Mouse (Mus musculus): ENCODE measurements around the gene Aph1c. TPM values are rescaled to one million over a fixed set of nuclear protein-coding genes. Genes with fewer than 3 reads are reported as not detected.
A peak's percentile ranks its signal among the peaks of the same experiment; 100 is the strongest.
"Not testable (repeated sequence)": the region's sequence is repeated elsewhere in the genome, so short reads cannot be mapped to it uniquely, and the experiment has no call there.

Aph1c gene
- polyA plus RNA-seq, 1 experiment = not detected

DNA sequence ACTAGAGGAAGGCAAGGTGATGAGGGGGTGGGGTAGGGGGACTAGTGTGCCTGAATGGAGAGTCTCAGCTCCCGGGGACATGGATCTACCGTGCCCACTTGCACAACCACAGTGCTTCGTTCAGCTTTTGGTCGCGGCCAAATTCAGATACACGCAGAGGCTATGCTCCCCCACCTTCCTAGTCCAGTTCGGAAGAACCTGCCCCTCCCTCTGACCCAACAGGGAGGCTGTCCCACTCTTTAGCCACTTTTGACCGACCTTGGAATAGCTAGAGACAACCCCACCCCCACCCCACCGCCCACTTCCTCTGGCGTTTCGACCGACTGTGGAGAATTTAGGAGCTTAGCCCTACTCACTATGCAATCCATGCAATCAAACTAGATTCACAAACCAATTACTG, 32.6 kb downstream of the Aph1c start:
- H3K4me1 ChIP-seq (ENCODE audit: control insufficient read depth, insufficient read depth, low read length) = no peaks in the 10 kb centered on the region
- no peak overlapping the region for H3K27ac ChIP-seq (ENCODE audit: insufficient read depth, low read depth, low read length)
- no peak for TF ChIP-seq POLR2A (IDR thresholded peaks at IDR 0.05; ENCODE audit: insufficient read depth, low read depth, low read length)
- no peak for TF ChIP-seq CTCF (IDR thresholded peaks at IDR 0.05; ENCODE audit: insufficient read depth, low read depth, low read length)
- WGBS = 59% methylated on average over 12 of the region's 12 CpGs
- no peak overlapping the region for H3K4me3 ChIP-seq (ENCODE audit: insufficient read depth, low read depth, low read length)

DNA sequence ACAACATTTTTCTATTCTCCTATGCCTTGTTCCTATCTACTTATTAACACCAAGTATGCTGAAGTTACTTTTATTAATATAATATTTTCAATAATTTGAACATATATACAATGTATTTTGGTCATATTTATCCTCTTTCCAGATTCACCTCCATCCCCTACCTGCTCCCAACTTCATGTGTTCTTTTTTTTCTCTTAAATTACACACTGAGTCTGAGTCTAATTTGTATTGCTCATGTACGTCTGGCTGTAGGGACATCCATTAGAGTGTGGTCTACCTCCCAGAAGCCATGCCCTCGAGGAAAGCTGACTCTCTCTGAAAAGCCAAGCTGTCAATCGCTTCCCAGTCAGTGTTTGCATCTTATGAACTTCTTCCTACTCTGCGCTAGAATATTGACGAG, 37.8 kb downstream of the Aph1c start, which contains the start of gene Gm10647:
Gene Gm10647 (plus strand): TSS at position 301 of the 400 bp plus-strand sequence.
- peak within 1 kb of the TSS; percentile 74 for H3K4me3 ChIP-seq (ENCODE audit: insufficient read depth, low read depth, low read length)
- no peak within 1 kb of the TSS for H3K27ac ChIP-seq (ENCODE audit: insufficient read depth, low read depth, low read length)
- no peak for TF ChIP-seq CTCF (IDR thresholded peaks at IDR 0.05; ENCODE audit: insufficient read depth, low read depth, low read length)
- TF ChIP-seq POLR2A (IDR thresholded peaks at IDR 0.05; ENCODE audit: insufficient read depth, low read depth, low read length) = no peak
- WGBS = 74% methylated on average over 5 of the region's 5 CpGs
- H3K4me1 ChIP-seq (ENCODE audit: control insufficient read depth, insufficient read depth, low read length) = no peaks in the 10 kb centered on the region

DNA sequence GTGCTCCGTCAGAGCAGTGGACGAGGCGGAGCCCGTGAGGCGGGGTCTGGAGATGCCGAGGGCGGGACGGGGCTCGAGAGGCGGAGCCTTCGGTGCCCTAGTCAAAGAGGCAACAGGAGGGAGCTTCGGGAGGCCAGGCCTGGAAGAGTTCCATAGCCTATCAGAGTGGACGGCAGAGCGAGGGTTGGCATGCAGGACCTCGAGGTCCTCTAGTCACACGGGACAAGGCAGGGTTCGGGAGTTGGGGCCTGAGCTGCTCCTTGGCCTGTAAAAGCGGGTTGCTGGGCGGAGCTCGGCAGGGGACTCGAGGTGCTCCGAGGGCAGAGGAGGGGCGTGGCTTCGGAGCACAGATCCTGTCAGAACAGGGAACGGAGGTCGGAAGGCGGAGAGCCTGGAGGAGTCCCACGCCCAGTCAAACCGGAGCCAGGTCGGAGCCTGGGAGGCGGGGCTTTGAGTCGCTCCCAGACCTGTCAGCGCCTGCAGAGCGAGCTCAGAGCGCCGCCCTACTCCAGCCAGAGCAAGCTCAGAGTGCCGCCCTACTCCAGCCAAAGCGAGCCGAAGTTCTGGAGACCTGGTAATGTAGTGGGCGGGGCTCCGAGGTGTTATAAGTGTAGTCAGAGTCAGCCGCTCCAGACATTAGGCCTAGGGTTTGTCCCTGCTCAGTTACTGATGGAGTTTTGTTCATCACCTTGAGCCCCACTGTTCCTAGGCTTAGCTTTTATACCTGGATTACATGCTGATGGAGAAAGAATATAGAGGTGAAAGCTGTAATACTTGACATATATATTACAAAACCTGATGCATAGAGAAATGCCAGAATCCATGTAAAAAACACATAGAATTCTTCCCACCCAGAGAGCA, 38.8 kb downstream of the Aph1c start, which contains the start of gene Aph1b:
Gene Aph1b (minus strand): TSS at position 27 of the 861 bp plus-strand sequence.
- Histone ChIP-seq H3K4me1 (ENCODE audit: control insufficient read depth, insufficient read depth, low read length) (no peaks in the 10 kb centered on the region), H3K27ac (ENCODE audit: insufficient read depth, low read depth, low read length) (peak within 1 kb of the TSS; percentile 83), H3K4me3 (ENCODE audit: insufficient read depth, low read depth, low read length) (peak within 1 kb of the TSS; percentile 74)
- TF ChIP-seq CTCF (IDR thresholded peaks at IDR 0.05; ENCODE audit: insufficient read depth, low read depth, low read length) = no peak
- TF ChIP-seq POLR2A (IDR thresholded peaks at IDR 0.05; ENCODE audit: insufficient read depth, low read depth, low read length) = 0 out of 2 replicates have a peak, but pooled peaks have one; percentile 3
- WGBS = under 1% methylated on average over 42 of the region's 42 CpGs

DNA sequence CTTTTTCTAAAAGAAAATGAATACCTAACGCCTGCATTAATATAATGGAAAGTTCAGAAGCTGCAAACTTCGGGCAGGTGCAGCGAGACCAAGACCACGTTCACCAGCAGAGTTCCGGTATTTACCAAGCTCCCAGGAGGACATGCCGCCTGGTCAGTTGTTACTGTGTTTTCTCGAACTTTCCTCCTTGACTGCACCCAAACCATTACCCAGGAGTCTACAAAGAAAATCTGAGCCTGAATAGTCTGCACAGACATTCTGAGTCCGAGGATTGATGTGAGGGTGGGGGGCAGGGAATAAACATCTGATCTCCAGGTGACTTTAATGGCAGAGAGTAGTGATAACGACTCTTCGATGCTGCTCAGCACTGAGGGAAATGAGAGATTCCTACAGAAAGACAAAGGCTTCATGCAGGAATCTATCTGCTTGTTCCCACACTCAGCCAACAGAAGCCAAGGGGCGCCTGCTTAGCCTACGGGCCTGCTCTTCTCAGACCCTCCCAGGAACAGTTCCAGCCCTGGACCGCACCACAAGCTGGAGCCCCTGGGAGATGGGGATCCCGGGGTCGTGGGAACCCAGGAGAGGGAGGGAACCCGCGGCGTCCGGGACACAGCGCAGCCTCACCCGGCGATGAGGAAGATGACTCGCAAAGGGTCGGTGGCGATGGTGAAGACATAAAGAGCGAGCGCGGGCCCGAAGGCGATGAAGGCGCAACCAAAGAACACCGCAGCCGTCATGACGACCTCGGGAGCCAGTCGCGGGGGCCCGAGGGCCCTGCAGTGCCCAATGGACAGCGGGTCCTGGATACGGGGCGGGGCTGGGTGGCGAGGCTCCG, 39.7 kb downstream of the Aph1c start:
- Histone ChIP-seq H3K4me3 (ENCODE audit: insufficient read depth, low read depth, low read length) (peak overlapping the region; percentile 74), H3K4me1 (ENCODE audit: control insufficient read depth, insufficient read depth, low read length) (no peaks in the 10 kb centered on the region), H3K27ac (ENCODE audit: insufficient read depth, low read depth, low read length) (peak overlapping the region; percentile 83)
- 2% methylated on average over 43 of the region's 43 CpGs for WGBS
- no peak for TF ChIP-seq CTCF (IDR thresholded peaks at IDR 0.05; ENCODE audit: insufficient read depth, low read depth, low read length)
- TF ChIP-seq POLR2A (IDR thresholded peaks at IDR 0.05; ENCODE audit: insufficient read depth, low read depth, low read length) = peak; percentile 33; the same call in 1 of the 2 replicates

DNA sequence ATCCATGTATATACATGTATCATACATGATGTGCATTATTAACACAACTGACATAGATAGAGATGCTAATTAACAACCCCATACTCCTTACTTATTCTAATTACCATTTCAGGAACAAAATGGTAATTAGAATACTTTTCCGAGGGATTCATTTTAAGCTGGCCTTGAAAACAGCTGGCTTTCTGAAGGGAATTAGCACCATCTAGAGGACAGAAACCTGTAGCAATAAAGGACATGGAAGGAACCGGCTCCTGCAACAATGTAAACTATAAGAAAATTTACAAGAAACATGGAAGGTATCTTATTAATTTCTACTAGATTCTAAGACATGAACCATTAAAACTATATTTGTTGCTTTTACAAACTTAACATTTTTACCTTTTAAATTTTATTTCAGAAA, 46.7 kb downstream of the Aph1c start:
- no peak for TF ChIP-seq POLR2A (IDR thresholded peaks at IDR 0.05; ENCODE audit: insufficient read depth, low read depth, low read length)
- TF ChIP-seq CTCF (IDR thresholded peaks at IDR 0.05; ENCODE audit: insufficient read depth, low read depth, low read length) = no peak
- Histone ChIP-seq H3K27ac (ENCODE audit: insufficient read depth, low read depth, low read length) (no peak overlapping the region), H3K4me3 (ENCODE audit: insufficient read depth, low read depth, low read length) (no peak overlapping the region), H3K4me1 (ENCODE audit: control insufficient read depth, insufficient read depth, low read length) (no peaks in the 10 kb centered on the region)
- WGBS = 3% methylated on average over 2 of the region's 2 CpGs

DNA sequence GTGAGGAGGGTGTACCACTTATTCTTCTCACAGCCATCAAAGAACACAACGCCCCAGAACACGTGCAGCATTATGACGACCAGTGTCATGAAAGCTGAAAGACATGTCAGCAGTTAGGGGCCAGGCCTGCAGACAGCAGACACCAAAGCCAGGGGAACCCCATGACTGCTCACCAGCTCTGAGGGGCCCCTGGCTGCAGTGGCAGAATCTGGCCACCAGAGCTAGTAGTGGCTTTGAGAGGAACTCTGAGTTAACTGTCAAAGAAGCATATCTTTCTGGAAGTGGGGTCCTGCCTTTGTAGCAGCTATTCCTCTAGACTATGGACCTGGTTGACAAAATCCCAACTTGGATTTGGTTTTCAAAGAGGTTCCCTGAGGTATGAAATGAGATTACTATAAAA, 50.0 kb downstream of the Aph1c start:
- 88% methylated on average over 2 of the region's 3 CpGs for WGBS
- not testable (repeated sequence) for H3K4me3 ChIP-seq (ENCODE audit: insufficient read depth, low read depth, low read length); H3K27ac ChIP-seq (ENCODE audit: insufficient read depth, low read depth, low read length); H3K4me1 ChIP-seq (ENCODE audit: control insufficient read depth, insufficient read depth, low read length)

DNA sequence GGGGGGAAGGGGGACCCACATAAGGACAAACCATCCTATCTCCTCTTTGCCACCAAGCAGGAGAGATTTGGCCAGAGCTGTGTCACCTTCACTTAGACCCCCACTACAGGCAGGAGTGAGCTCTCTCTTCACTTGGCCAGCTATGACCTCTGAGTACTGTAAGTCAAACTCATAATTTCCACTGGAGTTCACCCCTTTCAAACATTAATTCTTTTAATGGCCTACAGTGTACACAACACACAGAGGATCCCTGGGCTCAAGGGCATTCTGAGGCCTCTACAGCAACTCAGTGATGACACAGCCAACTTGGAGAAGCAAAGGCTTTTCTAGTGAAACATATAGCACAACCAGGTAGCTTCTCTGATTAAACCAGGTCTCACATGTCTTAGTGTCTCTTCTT, 63.8 kb downstream of the Aph1c start:
- H3K4me1 ChIP-seq (ENCODE audit: control insufficient read depth, insufficient read depth, low read length) = no peaks in the 10 kb centered on the region
- H3K27ac ChIP-seq (ENCODE audit: insufficient read depth, low read depth, low read length) = no peak overlapping the region
- TF ChIP-seq CTCF (IDR thresholded peaks at IDR 0.05; ENCODE audit: insufficient read depth, low read depth, low read length) = no peak
- TF ChIP-seq POLR2A (IDR thresholded peaks at IDR 0.05; ENCODE audit: insufficient read depth, low read depth, low read length) = no peak
- H3K4me3 ChIP-seq (ENCODE audit: insufficient read depth, low read depth, low read length) = no peak overlapping the region

DNA sequence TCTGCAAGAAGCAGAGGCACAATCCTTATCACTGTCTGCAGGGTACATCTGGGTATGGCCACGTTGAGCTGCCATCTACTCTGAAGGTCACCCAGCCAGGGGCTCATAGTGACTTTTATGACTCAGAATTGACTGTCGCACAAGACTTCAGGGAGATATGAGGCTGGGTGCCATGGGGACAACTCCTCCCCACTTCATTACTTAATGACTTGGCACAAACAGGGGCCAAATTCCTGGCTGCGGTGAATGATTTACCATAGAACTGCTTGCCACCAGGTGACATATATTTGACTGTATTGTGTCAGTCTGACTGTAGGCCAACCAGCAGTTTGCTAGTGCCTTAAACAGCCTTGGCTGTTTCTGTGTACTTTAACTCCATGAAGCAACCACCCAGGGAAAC, 65.3 kb downstream of the Aph1c start:
- Histone ChIP-seq H3K4me1 (ENCODE audit: control insufficient read depth, insufficient read depth, low read length) (no peaks in the 10 kb centered on the region), H3K27ac (ENCODE audit: insufficient read depth, low read depth, low read length) (no peak overlapping the region), H3K4me3 (ENCODE audit: insufficient read depth, low read depth, low read length) (no peak overlapping the region)
- TF ChIP-seq CTCF (IDR thresholded peaks at IDR 0.05; ENCODE audit: insufficient read depth, low read depth, low read length) (no peak), POLR2A (IDR thresholded peaks at IDR 0.05; ENCODE audit: insufficient read depth, low read depth, low read length) (no peak)
- WGBS = 71% methylated on average over 3 of the region's 3 CpGs

DNA sequence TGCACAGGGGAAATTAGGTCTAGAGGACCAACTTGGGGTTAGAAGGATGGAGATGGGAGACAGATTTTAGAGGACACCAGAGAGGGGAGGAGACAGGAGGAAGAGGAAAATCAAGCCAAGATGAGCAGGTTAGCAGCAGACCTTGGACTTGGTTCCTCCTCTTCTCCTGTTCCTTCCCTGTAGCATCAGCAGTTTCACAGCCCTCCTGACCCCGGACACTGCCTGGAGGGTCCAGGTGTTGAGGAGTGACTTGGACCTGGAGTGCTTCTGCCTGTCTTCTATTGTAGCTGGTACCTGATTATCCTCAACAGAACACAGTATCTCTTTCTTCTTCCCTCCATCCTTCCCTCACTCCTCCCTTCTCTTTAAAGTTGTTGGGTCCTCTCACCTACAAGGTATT, 65.8 kb downstream of the Aph1c start:
- Histone ChIP-seq H3K27ac (ENCODE audit: insufficient read depth, low read depth, low read length) (no peak overlapping the region), H3K4me1 (ENCODE audit: control insufficient read depth, insufficient read depth, low read length) (no peaks in the 10 kb centered on the region), H3K4me3 (ENCODE audit: insufficient read depth, low read depth, low read length) (no peak overlapping the region)
- 81% methylated on average over 1 of the region's 1 CpGs for WGBS
- TF ChIP-seq CTCF (IDR thresholded peaks at IDR 0.05; ENCODE audit: insufficient read depth, low read depth, low read length) (no peak), POLR2A (IDR thresholded peaks at IDR 0.05; ENCODE audit: insufficient read depth, low read depth, low read length) (no peak)

Other genes starting within 250 kb of the Aph1c start
- gene Usp3, start 241.6 kb downstream of the Aph1c start, polyA plus RNA-seq (2012; ENCODE audit: insufficient read depth, insufficient read length, low replicate concordance, missing spikeins) = 943 TPM in 1 of 2 replicates, not detected in the other
- not detected in 2 replicates for gene Car12, start 121.0 kb downstream of the Aph1c start, polyA plus RNA-seq (2012; ENCODE audit: insufficient read depth, insufficient read length, low replicate concordance, missing spikeins)
- not detected in 2 replicates for gene Aph1b, start 39.2 kb downstream of the Aph1c start, polyA plus RNA-seq (2012; ENCODE audit: insufficient read depth, insufficient read length, low replicate concordance, missing spikeins)
- gene Gm10647, start 37.7 kb downstream of the Aph1c start, polyA plus RNA-seq (2012; ENCODE audit: insufficient read depth, insufficient read length, low replicate concordance, missing spikeins) = not detected in 2 replicates
- 96.8 TPM in 1 of 2 replicates, not detected in the other for gene Rab8b, start 85.0 kb upstream of the Aph1c start, polyA plus RNA-seq (2012; ENCODE audit: insufficient read depth, insufficient read length, low replicate concordance, missing spikeins)
- gene Rps27l, start 111.4 kb upstream of the Aph1c start, polyA plus RNA-seq (2012; ENCODE audit: insufficient read depth, insufficient read length, low replicate concordance, missing spikeins) = not detected in 2 replicates
- not detected in 2 replicates for gene Lactb, start 140.8 kb upstream of the Aph1c start, polyA plus RNA-seq (2012; ENCODE audit: insufficient read depth, insufficient read length, low replicate concordance, missing spikeins)
- gene Tpm1, start 214.7 kb upstream of the Aph1c start, polyA plus RNA-seq (2012; ENCODE audit: insufficient read depth, insufficient read length, low replicate concordance, missing spikeins) = not detected in 2 replicates

All from olfactory bulb, adult 2 months (tissue).